Mouse (Mus musculus): ENCODE results near the gene Pgpep1.

Pgpep1 gene

DNA sequence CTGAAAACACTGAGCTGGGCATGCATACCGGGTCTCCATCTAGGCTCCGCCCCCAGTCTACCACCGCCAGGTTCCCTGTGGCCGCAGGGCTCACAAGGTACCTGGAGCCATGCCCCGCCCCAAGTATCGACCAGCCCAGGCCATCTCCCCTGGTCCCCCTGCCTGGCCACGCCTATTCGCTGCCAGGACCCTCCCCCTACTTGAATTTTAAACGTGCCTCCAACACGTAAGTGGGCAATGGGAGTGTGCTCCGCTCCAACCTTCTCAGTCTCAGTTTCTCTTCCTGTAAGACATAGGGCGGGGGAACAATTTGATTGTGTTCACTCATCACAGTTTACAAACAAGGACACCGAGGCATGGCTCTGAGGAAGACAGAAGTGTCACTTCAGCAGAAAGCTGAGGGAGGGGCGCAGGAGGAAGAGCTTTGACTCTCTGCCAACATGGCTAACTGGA lies at the start of gene Pgpep1:
Gene Pgpep1 (minus strand): TSS at position 116 of the 453 bp plus-strand sequence.
- peak; percentile 71 for DNase-seq

DNA sequence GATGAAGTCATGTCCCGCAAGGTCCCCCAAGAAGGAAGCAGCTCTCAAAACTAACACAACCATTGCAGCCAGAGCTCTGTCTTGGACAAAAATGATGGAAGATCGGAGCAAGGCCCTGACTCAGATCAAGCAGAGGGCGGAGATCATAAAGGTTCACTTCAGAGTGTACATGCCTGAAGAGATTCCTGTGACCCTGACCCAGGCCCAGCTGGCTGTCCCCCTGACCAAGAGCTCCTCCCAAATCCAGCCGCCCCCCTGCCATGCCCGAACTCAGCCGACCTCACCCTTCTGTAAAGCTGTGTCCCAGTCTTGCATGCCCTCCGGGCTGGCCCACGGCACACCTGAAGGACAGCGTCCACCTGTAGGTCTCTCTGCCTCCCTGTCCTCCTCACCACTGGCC lies 49.6 kb upstream of the Pgpep1 start:
- DNase-seq = no peak

DNA sequence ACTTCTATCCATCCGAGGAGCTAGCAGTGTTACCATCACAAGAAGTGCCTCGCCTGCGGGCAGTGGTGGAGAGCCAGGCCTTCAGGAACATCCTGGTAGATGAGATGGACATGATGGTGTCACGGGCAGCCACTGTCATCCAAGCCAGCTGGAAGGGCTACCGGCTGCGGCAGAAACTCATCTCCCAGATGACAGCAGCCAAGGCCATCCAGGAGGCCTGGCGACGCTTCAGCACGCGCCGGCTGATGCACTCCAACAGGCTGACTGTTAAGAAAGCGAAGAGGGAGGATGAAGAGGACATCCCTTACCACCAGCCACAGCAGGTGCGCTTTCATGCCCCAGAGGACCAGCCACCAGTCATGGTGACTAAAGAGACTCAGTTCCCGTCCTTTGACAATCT lies 48.1 kb upstream of the Pgpep1 start:
- no peak for DNase-seq

DNA sequence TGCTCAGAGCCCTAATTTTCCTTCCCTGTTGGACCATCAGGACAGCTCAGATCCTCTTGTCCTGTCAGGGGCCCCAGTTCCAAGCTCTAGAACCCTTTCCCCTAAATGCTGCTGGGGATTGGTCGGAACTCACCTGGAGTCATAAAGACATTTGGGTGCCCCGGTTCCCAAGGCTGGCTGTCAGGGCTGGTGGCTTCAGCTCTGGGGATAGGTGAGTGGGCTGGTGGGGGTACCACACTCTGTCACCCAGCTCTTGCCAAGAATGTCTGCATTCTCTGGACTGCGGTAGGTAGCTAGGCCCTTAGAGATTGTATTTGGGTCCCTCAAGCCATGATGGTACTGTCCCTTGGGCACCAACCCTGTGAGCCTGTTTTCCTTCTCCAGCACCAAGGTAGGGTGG lies 43.1 kb upstream of the Pgpep1 start, which contains the start of gene Iqcn:
Gene Iqcn (plus strand): TSS at position 171 of the 400 bp plus-strand sequence.
- DNase-seq = no peak

DNA sequence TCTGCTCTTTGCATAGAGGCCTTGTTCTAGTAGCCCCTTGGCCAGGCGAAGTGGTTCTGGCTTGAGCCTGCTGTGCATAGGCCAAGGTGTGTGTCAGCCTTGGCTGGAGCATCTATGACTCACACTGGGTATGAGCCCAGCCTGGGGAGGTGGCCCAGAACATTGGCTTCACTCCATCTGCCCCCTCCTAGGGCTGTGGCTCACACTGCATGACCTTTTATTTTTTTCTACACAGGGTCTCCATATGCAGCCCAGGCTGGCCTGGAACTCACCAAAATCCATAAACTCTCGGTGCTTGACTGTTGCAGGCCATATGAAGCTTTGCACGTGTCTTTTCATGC lies 42.6 kb upstream of the Pgpep1 start:
- peak; percentile 79 for DNase-seq

DNA sequence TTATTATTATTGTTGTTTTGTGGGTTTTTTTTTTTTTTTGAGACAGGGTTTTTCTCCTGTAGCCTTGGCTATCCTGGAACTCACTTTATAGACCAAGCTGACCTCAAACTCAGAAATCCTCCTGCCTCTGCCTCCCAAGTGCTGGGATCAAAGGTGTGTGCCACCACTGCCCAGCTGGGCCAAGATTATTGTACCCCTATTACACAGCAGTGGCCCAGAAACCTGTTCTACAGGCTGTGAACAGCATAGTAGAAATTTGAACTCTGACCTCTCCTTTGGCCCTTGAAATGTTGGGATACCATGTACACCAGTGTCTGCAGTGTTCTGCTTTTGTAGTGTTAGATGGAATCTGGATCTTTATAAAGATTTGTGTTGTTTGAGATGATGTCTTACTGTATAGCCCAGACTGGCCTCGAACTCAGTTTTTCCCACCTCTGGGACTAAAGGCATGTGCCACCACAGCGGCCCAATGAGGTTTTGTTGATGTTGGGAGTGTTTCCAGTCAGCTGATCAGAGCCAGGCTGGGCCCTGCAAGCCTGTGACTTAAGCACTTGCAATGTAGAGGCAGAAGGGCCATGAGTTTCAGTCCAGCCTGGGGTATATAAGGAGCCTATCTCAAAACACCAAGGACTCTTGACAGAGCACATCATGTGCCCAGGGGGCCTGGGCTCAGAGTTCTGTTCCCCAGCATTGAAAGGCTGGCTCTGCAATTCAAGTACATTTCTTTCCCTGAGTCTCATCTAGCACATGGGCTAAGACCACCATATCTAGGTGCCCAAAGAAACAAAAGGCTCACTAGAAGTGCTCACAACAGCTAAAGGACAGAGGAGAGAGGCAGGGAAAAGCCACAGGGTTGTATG lies 42.0 kb upstream of the Pgpep1 start:
- no peak for DNase-seq

DNA sequence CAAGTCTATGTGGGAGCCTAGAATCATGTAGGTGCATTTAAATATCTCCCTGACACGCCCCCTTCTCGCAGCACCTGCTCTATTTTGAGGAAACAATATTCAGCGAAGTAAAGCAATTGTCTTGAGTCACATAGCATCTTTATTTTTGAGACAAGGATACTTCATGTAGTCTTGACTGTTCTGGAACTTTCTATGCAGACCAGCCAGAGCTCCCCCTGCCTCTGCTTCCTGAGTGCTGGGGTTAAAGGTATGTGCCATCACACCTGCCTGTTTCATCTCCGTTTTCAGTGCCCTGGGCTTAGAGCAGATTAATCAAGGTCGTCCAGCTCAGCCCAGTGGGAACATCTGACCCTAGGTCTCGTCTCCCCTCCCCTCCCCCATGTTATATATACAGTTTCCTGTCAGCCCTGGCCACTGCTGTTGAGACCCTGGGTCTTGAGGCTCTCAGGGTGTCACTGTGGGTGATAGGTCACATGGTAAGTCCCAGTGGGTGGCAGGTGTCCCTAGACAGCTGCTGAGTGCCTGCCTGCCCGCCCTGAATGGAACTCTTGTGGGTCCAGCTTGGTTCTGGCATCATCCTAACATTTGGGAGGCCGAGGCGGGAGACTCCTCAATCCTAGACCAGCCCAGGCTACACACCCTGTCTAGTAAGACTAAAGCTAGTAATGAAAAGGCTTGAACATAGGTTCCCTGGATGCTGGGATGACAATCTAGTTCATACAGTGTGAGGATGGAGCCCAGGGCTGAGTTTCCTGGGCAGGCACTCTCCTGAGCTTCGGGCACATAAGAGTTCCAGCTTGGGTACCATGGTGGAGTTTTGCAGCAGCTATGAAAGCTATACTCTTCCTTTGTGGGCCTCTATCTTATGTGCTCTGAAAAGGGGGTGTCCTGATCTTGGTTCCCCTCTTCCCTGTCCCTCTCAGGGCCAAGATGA lies 41.1 kb upstream of the Pgpep1 start:
- DNase-seq = no peak

DNA sequence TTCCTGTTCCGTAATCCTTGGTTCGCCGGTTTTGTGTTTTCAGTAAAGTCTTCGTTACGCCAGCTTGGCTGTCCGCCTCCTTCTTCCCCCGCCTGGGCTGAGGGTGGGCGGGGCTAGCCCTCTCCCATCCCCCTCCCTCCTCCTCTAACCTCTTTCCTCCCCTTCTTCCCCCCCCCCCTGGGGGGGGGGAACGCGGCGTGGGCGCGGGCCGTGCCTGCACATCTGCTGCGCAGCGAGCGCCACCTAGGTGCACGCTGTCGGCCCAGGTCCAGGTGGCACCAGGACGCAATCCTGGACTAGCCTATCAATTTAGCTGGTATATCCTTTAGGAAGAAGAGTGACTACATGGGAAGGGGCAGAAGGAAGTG lies 40.4 kb upstream of the Pgpep1 start:
- DNase-seq = peak; percentile 95

DNA sequence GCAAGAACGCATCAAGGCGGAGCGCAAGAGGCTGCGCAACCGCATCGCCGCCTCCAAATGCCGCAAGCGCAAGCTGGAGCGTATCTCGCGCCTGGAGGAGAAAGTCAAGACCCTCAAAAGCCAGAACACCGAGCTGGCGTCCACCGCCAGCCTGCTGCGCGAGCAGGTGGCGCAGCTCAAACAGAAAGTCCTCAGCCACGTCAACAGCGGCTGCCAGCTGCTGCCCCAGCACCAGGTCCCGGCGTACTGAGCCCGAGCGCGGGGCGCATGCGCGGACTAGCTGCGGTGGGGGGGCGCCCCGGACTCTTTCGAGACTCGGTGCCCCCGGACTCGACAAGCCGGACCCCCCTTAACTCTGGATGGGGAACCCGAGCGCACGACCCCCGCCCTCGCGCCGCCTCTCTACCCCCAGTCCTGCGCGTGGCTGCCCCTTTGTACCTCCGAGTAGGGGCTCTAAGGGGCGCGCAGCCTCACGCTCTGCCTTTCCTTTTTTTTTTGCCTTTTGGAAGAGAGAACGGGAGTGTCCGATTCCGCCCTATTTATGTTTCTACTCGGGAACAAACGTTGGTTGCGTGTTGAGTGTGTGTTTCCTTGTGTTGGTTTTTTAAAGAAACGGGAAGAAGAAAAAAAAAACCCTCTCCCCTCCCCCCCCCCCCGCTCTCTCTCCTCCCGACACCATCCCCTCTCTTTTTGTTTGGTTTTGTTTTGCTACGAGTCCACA lies 39.8 kb upstream of the Pgpep1 start:
- DNase-seq = peak; percentile 83

DNA sequence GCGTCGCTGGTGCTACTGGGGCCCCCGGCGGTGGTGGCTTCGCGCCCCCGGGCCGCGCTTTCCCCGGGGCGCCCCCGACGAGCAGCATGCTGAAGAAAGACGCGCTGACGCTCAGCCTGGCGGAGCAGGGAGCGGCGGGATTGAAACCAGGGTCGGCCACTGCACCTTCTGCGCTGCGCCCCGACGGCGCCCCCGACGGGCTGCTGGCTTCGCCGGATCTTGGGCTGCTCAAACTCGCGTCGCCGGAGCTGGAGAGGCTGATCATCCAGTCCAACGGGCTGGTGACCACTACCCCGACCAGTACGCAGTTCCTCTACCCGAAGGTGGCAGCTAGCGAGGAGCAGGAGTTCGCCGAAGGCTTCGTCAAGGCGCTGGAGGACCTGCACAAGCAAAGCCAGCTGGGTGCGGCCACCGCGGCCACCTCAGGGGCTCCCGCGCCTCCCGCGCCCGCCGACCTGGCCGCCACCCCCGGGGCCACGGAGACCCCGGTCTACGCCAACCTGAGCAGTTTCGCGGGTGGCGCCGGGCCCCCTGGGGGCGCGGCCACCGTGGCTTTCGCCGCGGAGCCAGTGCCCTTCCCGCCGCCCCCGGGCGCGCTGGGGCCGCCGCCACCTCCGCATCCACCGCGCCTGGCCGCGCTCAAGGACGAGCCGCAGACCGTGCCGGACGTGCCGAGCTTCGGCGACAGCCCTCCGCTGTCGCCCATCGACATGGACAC lies 39.1 kb upstream of the Pgpep1 start:
- no peak for DNase-seq

DNA sequence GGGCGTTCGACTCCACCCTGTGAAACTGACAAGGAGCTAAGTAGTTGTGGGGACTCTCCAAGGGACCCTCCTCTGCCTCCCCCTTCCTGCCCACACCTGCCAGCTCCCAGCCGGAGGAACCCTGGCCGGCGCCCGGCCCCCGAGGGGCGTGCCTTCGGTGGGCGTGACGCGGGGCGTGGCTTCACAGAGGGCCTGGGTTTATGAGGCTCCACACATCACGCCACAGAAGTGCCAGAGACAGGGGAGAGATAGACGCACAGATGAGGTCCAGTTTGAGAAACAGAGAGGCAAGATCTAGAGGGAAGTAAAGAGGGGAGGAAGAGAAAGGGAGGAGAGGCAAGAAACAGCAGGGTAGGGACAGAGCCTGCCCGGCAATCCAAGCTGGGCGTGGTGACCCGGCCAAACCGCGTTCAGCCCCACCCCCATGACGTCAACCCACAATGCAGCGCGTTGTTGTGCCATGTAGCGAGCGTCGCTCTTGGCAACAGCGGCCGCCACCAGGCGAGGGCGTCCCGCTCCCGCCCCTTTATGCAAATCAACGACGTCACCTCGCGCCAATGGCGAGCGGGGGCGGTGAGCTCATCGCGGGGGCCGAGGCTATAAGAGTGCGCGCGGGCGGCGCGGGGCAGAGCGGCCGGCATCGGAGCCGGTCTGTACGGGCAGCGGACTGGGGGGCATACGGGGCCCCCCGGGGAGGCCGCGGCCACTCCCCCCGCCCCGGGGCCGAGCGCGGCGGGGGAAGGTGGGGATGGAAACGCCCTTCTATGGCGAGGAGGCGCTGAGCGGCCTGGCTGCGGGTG lies 38.3 kb upstream of the Pgpep1 start, which contains the start of gene Jund:
Gene Jund (plus strand): TSS at position 640 of the 800 bp plus-strand sequence.
- peak; percentile 100 for DNase-seq

DNA sequence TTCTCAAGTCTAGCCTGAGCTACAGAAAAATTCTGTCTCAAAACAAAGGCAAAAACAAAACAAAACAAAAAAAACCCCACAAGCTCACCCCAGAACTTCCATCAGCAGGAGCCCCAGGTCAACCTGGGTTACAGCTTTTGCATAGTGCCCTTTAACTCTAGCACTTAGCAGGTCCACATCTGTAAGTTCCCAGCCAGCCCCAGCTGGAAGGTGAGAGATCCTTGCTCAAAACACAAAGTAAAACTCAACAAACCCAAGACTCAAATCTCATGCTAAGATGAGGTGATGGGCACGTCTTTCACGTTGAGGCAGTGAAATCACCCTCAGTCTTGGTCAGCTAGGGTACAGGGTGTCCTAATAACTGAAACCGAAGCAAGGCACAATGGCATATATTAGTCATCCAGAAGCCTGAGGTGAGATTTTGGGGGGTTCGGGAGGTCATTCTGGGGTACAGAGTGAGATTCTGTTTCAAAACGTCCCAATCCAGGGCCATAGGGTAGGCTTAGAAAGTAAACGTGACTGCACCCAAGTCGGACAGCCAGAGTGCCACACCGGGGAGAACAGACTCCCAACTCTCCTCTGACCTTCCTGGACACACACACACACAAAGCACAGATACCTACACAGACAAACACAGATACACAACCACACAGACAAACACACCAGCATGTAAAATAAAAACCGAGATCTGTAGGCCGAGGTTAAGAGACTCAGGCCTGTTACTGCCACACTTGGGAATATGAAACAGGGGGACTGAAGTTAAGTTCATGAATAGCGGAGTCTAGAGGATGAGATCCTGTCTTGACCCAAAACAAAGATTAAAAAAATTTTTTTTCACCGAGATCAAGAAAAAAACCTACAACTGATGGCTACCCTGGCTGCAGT lies 37.4 kb upstream of the Pgpep1 start:
- DNase-seq = no peak

DNA sequence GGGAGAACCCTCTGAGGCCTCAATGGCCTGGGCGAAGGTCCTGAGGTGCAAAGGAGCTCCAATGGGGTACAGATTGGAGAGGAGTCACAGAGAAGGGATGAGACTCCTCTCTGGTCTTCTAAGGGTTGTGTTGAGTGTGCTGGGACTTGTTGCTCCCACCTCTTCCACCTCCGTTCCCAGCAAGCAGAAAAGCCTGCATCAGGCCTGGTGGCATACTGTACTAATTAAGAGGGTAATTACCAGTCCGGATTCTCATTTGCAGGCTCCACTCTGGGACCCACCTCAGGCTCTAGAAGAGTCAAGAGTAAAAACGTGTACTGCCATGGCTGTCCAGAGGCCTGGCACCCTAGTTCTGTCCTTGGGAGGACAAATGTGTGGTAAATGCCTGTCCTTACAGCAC lies 36.8 kb upstream of the Pgpep1 start:
- DNase-seq = no peak

DNA sequence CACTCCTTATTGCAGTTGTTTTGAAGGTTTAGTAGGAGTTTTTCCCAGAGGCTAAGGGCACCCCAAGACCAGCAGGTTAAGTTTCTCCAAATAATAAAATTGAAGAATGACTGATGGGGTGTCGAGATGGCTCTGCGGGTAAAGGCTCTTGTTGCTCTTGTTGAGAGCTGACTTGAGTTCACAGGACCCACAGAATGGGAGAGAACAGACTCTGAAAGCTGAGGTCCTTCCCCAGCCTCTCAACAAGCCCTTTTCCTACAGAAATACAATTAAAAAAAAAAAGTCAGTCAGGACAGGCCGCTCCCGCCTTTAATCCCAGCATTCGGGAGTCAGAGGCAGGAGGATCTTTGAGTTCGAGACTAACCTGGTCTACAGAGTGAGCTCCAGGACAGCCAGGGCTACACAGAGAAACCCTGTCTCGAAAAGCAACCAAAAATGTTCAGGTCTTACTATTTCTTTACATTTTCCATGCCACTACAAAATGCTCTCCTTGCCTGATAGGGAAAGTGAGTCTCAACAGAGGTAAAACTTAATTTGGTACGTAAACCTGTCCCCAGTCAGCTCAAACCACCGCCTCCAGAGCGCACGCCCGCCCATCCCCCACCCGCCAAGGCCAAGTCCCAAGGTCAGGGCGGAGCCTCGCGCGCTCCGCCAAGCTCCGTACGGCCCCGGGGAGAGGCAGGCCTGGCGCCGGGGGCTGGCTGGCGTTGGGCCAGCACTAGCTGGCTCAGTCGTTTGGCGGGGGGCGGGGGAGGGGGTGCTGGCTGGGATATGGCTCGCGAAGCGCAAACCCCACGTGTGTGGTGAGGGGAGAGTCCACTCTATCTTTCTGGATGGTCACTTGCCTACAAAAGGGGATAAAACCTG lies 36.1 kb upstream of the Pgpep1 start:
- DNase-seq = peak; percentile 84

DNA sequence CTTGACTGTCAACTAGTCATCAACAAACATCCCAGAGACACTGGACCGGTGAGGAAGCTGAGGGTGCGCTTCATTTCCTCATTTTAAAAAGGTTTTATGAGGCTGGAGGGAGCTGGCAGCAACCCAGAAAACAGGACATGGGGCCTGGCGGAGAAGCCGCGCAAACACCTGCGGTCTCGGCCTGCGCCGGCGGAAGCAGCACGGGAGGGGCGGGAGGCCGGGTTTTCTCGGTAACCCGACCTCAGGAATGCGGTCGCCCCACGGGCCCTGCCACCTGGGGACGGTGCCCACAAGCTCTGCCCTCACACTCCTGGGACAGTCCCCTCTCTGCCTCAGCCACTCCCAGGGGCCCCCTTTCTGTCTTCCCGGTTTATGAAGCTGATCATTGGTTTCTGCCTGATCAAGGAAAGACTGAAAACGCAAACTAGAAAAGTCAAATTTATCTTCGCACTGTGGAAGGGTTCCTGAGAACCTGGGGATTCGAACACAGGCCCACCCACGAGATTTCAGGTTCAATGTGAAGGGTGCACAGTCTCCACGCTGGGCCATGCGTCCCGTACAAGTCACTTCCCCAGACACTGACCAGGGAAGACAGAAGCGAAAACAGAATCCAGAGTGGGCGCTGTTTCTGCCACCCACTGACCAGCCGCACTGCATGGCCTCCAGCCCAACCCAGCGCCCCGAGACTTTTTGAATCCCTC lies 35.3 kb upstream of the Pgpep1 start:
- peak; percentile 83 for DNase-seq

DNA sequence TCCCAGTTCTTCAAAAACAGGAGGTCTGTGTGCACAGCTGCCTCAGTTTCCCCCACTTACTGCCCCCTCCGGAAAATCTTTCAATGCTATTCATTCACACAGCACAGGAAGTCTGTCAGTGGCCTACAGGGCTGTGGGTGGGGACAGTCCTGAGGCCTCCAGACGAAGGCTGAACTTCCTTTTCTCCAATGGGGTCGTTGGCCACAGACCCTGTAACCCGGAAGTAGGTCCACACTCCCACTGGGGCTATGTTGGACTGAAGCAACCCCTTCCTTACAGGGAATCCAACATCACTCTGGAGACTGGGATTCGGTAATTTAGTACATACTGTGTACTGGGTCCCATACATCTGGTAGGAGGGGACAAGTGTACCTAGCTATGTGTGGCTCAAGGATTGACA lies 33.4 kb upstream of the Pgpep1 start:
- no peak for DNase-seq

DNA sequence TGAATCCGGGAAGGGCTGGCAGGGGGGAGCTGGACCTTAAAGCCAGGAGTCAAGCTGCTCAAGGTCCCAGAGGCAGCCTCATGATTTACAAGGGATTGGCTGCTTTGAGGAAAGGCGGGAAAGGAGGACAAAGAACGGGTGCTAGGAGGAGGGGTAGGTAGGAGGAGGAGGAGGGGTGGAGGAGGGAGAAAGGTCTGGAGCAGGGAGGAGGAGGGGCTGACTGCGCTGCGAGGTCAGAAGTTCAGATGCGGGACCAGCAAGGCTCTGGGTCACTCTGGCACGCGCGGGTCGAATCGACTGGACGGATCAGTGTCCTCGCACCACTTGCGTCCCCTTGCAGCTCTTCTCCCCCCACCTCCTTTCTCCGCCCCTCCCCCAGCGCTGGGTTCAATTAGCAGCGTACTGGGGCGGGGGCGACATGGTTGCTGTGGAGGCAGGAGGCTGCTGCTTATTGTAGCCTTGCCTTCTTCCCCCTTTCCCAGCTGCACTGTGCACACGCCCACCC lies 31.6 kb upstream of the Pgpep1 start:
- DNase-seq = no peak

DNA sequence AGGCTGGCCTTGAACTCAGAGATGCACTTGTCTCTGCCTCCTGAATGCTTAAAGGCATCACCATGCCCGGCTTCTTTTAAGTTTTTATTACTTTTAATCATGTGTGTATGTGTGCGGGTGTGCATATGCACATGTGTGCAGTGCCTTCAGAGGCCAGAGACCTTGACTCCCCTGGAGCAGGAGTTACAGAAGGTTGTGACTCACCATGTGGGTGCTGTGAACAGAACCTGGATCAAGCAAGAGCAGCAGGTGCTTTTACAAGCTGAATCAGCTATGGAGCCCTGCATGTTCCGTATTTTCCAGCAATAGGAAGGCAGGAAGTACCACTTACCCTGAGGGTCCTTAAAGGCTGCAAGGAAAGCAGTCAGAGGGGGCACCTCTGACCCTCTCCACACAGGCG lies 31.0 kb upstream of the Pgpep1 start:
- no peak for DNase-seq
